Mouse (Mus musculus): Measurements from ENCODE around the gene Cntn3. TPM values are rescaled to one million over a fixed set of nuclear protein-coding genes. Genes with fewer than 3 reads are reported as not detected.

Cntn3 gene
- polyA plus RNA-seq, 1 experiment from 2014 or later, result 0.02 TPM

- no peak overlapping the region for H3K9ac ChIP-seq (replicated peaks; ENCODE audit: low read depth)
- H3K9me3 ChIP-seq (ENCODE audit: low read length), result no peaks in the 10 kb centered on the region
- no peaks in the 10 kb centered on the region for H3K36me3 ChIP-seq (ENCODE audit: insufficient read depth, low read length)
- DNase-seq (ENCODE audit: low spot score) (no peak), ATAC-seq (no peak)
- H3K4me3 ChIP-seq (ENCODE audit: low read depth, low read length), result no peak overlapping the region
- TF ChIP-seq CTCF (IDR thresholded peaks at IDR 0.05) (no peak), EP300 (IDR thresholded peaks at IDR 0.05) (no peak)
- no peak overlapping the region for H3K27ac ChIP-seq (ENCODE audit: low read length)
- 61% methylated on average over 4 of the region's 4 CpGs for WGBS
- H3K4me2 ChIP-seq (replicated peaks; ENCODE audit: low read depth, low read length), result no peak overlapping the region
- no peaks in the 10 kb centered on the region for H3K4me1 ChIP-seq (ENCODE audit: insufficient read depth, low read depth, low read length)
- H3K27me3 ChIP-seq (replicated peaks; ENCODE audit: insufficient read depth, low read length), result no peaks in the 10 kb centered on the region
Measured at GRCm38 (mm10) chr6:102555814-102556437, 17.0 kb downstream of the Cntn3 start.

GRCm38 (mm10) chr6:102555067-102555657 is 17.7 kb downstream of the Cntn3 start:
- ATAC-seq, result peak; percentile 33
- H3K4me1 ChIP-seq (ENCODE audit: insufficient read depth, low read depth, low read length), result no peaks in the 10 kb centered on the region
- no peaks in the 10 kb centered on the region for H3K27me3 ChIP-seq (replicated peaks; ENCODE audit: insufficient read depth, low read length)
- H3K36me3 ChIP-seq (ENCODE audit: insufficient read depth, low read length), result no peaks in the 10 kb centered on the region
- H3K27ac ChIP-seq (ENCODE audit: low read length), result no peak overlapping the region
- H3K4me2 ChIP-seq (replicated peaks; ENCODE audit: low read depth, low read length), result no peak overlapping the region
- WGBS, result 56% methylated on average over 3 of the region's 3 CpGs
- no peak overlapping the region for H3K4me3 ChIP-seq (ENCODE audit: low read depth, low read length)
- TF ChIP-seq CTCF (IDR thresholded peaks at IDR 0.05) (no peak), EP300 (IDR thresholded peaks at IDR 0.05) (no peak)
- peak; percentile 29 for DNase-seq (ENCODE audit: low spot score)
- H3K9me3 ChIP-seq (ENCODE audit: low read length), result no peaks in the 10 kb centered on the region
- no peak overlapping the region for H3K9ac ChIP-seq (replicated peaks; ENCODE audit: low read depth)

- Histone ChIP-seq H3K27me3 (replicated peaks; ENCODE audit: insufficient read depth, low read length) (no peaks in the 10 kb centered on the region), H3K4me2 (replicated peaks; ENCODE audit: low read depth, low read length) (no peak overlapping the region), H3K27ac (ENCODE audit: low read length) (no peak overlapping the region), H3K4me1 (ENCODE audit: insufficient read depth, low read depth, low read length) (no peaks in the 10 kb centered on the region), H3K9me3 (ENCODE audit: low read length) (no peaks in the 10 kb centered on the region), H3K4me3 (ENCODE audit: low read depth, low read length) (no peak overlapping the region), H3K9ac (replicated peaks; ENCODE audit: low read depth) (no peak overlapping the region), H3K36me3 (ENCODE audit: insufficient read depth, low read length) (no peaks in the 10 kb centered on the region)
- DNase-seq (ENCODE audit: low spot score) (no peak), ATAC-seq (no peak)
- no peak for TF ChIP-seq EP300 (IDR thresholded peaks at IDR 0.05)
- TF ChIP-seq CTCF (IDR thresholded peaks at IDR 0.05), result no peak
- 68% methylated on average over 7 of the region's 7 CpGs for WGBS
Measured at GRCm38 (mm10) chr6:102541633-102542412, 31.1 kb downstream of the Cntn3 start.

- no peak for DNase-seq (ENCODE audit: low spot score)
- 61% methylated on average over 4 of the region's 4 CpGs for WGBS
- TF ChIP-seq CTCF (IDR thresholded peaks at IDR 0.05) (no peak), EP300 (IDR thresholded peaks at IDR 0.05) (no peak)
Measured at GRCm38 (mm10) chr6:102535599-102535998, 37.3 kb downstream of the Cntn3 start.

GRCm38 (mm10) chr6:102523037-102523436 is 49.9 kb downstream of the Cntn3 start:
- Histone ChIP-seq H3K9ac (replicated peaks; ENCODE audit: low read depth) (no peak overlapping the region), H3K9me3 (ENCODE audit: low read length) (no peaks in the 10 kb centered on the region), H3K4me3 (ENCODE audit: low read depth, low read length) (no peak overlapping the region), H3K27ac (ENCODE audit: low read length) (no peak overlapping the region), H3K27me3 (replicated peaks; ENCODE audit: insufficient read depth, low read length) (no peaks in the 10 kb centered on the region), H3K4me2 (replicated peaks; ENCODE audit: low read depth, low read length) (no peak overlapping the region), H3K4me1 (ENCODE audit: insufficient read depth, low read depth, low read length) (no peaks in the 10 kb centered on the region), H3K36me3 (ENCODE audit: insufficient read depth, low read length) (no peaks in the 10 kb centered on the region)
- TF ChIP-seq CTCF (IDR thresholded peaks at IDR 0.05), result no peak
- no peak for DNase-seq (ENCODE audit: low spot score)
- 55% methylated on average over 2 of the region's 2 CpGs for WGBS
- ATAC-seq, result no peak

More at GRCm38 (mm10) chr6:102535599-102535998, 37.3 kb downstream of the Cntn3 start:
- Histone ChIP-seq H3K27ac (ENCODE audit: low read length) (no peak overlapping the region), H3K4me1 (ENCODE audit: insufficient read depth, low read depth, low read length) (no peaks in the 10 kb centered on the region), H3K27me3 (replicated peaks; ENCODE audit: insufficient read depth, low read length) (no peaks in the 10 kb centered on the region), H3K36me3 (ENCODE audit: insufficient read depth, low read length) (no peaks in the 10 kb centered on the region), H3K9ac (replicated peaks; ENCODE audit: low read depth) (no peak overlapping the region), H3K4me3 (ENCODE audit: low read depth, low read length) (no peak overlapping the region), H3K9me3 (ENCODE audit: low read length) (no peaks in the 10 kb centered on the region), H3K4me2 (replicated peaks; ENCODE audit: low read depth, low read length) (no peak overlapping the region)
- no peak for ATAC-seq

- WGBS, result 64% methylated on average over 2 of the region's 2 CpGs
- ATAC-seq (no peak), DNase-seq (ENCODE audit: low spot score) (no peak)
- Histone ChIP-seq H3K4me2 (replicated peaks; ENCODE audit: low read depth, low read length) (no peak overlapping the region), H3K27ac (ENCODE audit: low read length) (no peak overlapping the region), H3K36me3 (ENCODE audit: insufficient read depth, low read length) (no peaks in the 10 kb centered on the region), H3K27me3 (replicated peaks; ENCODE audit: insufficient read depth, low read length) (no peaks in the 10 kb centered on the region), H3K9ac (replicated peaks; ENCODE audit: low read depth) (no peak overlapping the region), H3K4me3 (ENCODE audit: low read depth, low read length) (no peak overlapping the region), H3K9me3 (ENCODE audit: low read length) (no peaks in the 10 kb centered on the region), H3K4me1 (ENCODE audit: insufficient read depth, low read depth, low read length) (no peaks in the 10 kb centered on the region)
- TF ChIP-seq CTCF (IDR thresholded peaks at IDR 0.05), result no peak
- no peak for TF ChIP-seq EP300 (IDR thresholded peaks at IDR 0.05)
Measured at GRCm38 (mm10) chr6:102520977-102521376, 51.9 kb downstream of the Cntn3 start.
